Mouse (Mus musculus) hindbrain, embryonic 12.5 days (tissue): ENCODE measurements around the gene Ptprt. TPM values are rescaled to one million over a fixed set of nuclear protein-coding genes. Genes with fewer than 3 reads are reported as not detected.
A peak's percentile ranks its signal among the peaks of the same experiment; 100 is the strongest.

ENCODE experiments used
- ATAC-seq: fragments of 200-750 bp; cut with Nextera tagmentation; 2 replicates; pipeline ENCODE4 v1.8.0; 2017; ENCODE audit warnings: moderate TSS enrichment; ENCODE audit not compliant: low FRiP score
- H3K27ac ChIP-seq: fragments of 300-500 bp; sonication (generic); 2 replicates; pipeline ENCODE4 v1.5.1; 2016; ENCODE audit warnings: mild to moderate bottlenecking
- H3K27me3 ChIP-seq: fragments of 300-500 bp; sonication (generic); 2 replicates; pipeline ENCODE4 v1.6.1; 2016; ENCODE audit warnings: mild to moderate bottlenecking
- H3K36me3 ChIP-seq: fragments of 300-500 bp; sonication (generic); 2 replicates; pipeline ENCODE4 v1.6.1; 2016; ENCODE audit warnings: mild to moderate bottlenecking
- H3K4me1 ChIP-seq: fragments of 300-500 bp; sonication (generic); 2 replicates; pipeline ENCODE4 v1.6.1; 2016
- H3K4me2 ChIP-seq: fragments of 300-500 bp; sonication (generic); replicated peaks from 2 replicates; pipeline ENCODE4 v1.6.1; 2016; ENCODE audit warnings: mild to moderate bottlenecking
- H3K4me3 ChIP-seq: fragments of 300-500 bp; sonication (generic); 2 replicates; pipeline ENCODE4 v1.5.1; 2016; ENCODE audit warnings: mild to moderate bottlenecking
- H3K9ac ChIP-seq: fragments of 300-500 bp; sonication (generic); 2 replicates; pipeline ENCODE4 v1.6.1; 2016; ENCODE audit warnings: mild to moderate bottlenecking, moderate library complexity
- H3K9me3 ChIP-seq: fragments of 300-500 bp; sonication (generic); replicated peaks from 2 replicates; pipeline ENCODE4 v1.6.1; 2016; ENCODE audit warnings: mild to moderate bottlenecking
- WGBS: fragments of 180-500 bp; shearing (Covaris S2); methylation state at CpG from one replicate; pipeline ENCODE4 v1.1.7; 2016; 5-methylcytosine and 5-hydroxymethylcytosine counted together
- polyA plus RNA-seq: library from polyadenylated mRNA; unstranded; fragments of >200 nt; fragmentation: Nextera tagmentation; extraction: Ambion mirVana; gene quantifications from 2 replicates; pipeline ENCODE4 v1.2.1, GENCODE M21; 2016

Gene Ptprt
- polyA plus RNA-seq, 1 experiment from 2014 or later, result 4.5 TPM

DNA sequence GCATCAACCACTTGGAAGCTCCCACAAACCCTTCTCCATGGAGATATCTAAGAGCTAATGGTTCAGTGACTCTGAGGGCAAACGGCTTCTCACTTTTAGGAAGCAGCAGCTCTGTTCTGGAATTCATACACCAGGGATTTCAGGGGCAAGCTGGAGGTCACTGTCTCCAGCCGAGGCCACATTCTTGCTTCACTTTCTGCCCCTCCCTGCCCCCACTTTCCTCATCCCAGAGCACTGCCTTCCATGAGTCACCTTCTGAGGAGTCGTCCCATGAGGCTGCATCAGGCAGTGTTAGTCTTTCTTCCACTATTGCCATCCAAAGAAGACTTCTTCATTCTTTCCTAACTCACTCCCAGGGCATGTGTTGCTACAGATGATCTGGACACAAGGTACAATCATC, 162.8 kb downstream of the Ptprt start:
- Histone ChIP-seq H3K36me3 (no peaks in the 10 kb centered on the region), H3K4me2 (no peak overlapping the region), H3K4me1 (no peaks in the 10 kb centered on the region), H3K27me3 (no peaks in the 10 kb centered on the region), H3K9me3 (no peaks in the 10 kb centered on the region), H3K27ac (no peak overlapping the region), H3K9ac (no peak overlapping the region), H3K4me3 (no peak overlapping the region)
- WGBS, result 58% methylated on average over 3 of the region's 3 CpGs
- no peak for ATAC-seq

- Histone ChIP-seq H3K36me3 (no peaks in the 10 kb centered on the region), H3K9me3 (no peaks in the 10 kb centered on the region), H3K4me1 (no peaks in the 10 kb centered on the region), H3K27ac (no peak overlapping the region), H3K4me2 (no peak overlapping the region), H3K4me3 (no peak overlapping the region), H3K27me3 (no peaks in the 10 kb centered on the region), H3K9ac (no peak overlapping the region)
- ATAC-seq, result no peak
These were observed 176.9 kb downstream of the Ptprt start for GRCm38 (mm10) chr2:162484036-162484435.

- Histone ChIP-seq H3K27ac (no peak overlapping the region), H3K9ac (no peak overlapping the region), H3K27me3 (no peaks in the 10 kb centered on the region), H3K4me3 (no peak overlapping the region), H3K9me3 (no peaks in the 10 kb centered on the region), H3K4me1 (no peaks in the 10 kb centered on the region), H3K4me2 (no peak overlapping the region), H3K36me3 (no peaks in the 10 kb centered on the region)
- 66% methylated on average over 1 of the region's 1 CpGs for WGBS
- no peak for ATAC-seq
These were observed 217.8 kb downstream of the Ptprt start for GRCm38 (mm10) chr2:162443106-162443505.

DNA sequence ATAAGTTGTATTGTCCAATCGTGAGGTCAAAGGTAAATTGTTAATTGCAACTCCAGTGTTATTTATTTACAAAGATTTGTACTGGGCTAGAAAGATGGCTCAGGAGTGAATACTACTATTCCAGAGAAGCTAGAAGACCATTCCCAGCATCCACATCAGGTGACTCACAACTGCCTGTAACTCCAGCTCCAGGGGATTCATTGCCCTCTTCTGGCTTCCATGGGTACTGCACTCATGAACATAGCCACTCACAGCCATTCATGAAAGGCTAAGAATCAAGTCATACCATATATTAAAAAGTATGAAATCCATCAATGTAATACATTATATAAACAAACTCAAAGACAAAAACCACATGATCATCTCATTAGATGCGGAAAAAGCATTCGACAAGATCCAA, 224.3 kb downstream of the Ptprt start:
- H3K9ac ChIP-seq, result no peak overlapping the region
- WGBS, result 98% methylated on average over 3 of the region's 3 CpGs
- H3K4me1 ChIP-seq, result no peaks in the 10 kb centered on the region
- H3K27me3 ChIP-seq, result no peaks in the 10 kb centered on the region
- H3K36me3 ChIP-seq, result no peaks in the 10 kb centered on the region
- H3K27ac ChIP-seq, result no peak overlapping the region
- no peak for ATAC-seq
- no peak overlapping the region for H3K4me3 ChIP-seq
- no peak overlapping the region for H3K4me2 ChIP-seq
- H3K9me3 ChIP-seq, result no peaks in the 10 kb centered on the region

DNA sequence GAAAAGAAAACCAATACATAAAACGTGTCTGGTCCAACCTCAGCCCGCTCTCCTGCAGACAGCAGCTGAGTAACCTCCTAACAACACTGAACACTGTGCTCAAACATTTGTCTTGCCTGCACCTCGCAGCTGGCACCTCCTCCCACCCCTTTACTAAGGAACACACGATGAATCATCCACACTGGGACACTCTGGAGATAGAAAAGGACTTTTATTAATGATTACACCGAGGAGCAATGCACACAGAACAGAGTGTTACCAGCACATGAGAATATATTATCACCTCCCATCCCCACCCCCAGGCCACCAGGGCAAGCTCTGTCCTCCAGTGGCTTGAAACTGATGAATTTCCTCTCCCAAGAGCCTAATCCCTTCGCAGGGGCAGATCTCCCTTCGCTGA, 230.8 kb downstream of the Ptprt start:
- Histone ChIP-seq H3K4me3 (no peak overlapping the region), H3K9ac (no peak overlapping the region), H3K4me1 (no peaks in the 10 kb centered on the region), H3K9me3 (no peaks in the 10 kb centered on the region), H3K4me2 (no peak overlapping the region), H3K36me3 (no peaks in the 10 kb centered on the region), H3K27me3 (no peaks in the 10 kb centered on the region), H3K27ac (no peak overlapping the region)
- WGBS, result 68% methylated on average over 7 of the region's 7 CpGs
- ATAC-seq, result no peak

GRCm38 (mm10) chr2:162426114-162426513, 234.8 kb downstream of the Ptprt start:
- no peak overlapping the region for H3K4me3 ChIP-seq
- no peaks in the 10 kb centered on the region for H3K9me3 ChIP-seq
- no peak overlapping the region for H3K27ac ChIP-seq
- 78% methylated on average over 8 of the region's 8 CpGs for WGBS
- no peaks in the 10 kb centered on the region for H3K27me3 ChIP-seq
- no peaks in the 10 kb centered on the region for H3K36me3 ChIP-seq
- no peak overlapping the region for H3K9ac ChIP-seq
- ATAC-seq, result no peak
- H3K4me1 ChIP-seq, result no peaks in the 10 kb centered on the region
- no peak overlapping the region for H3K4me2 ChIP-seq

GRCm38 (mm10) chr2:162418181-162418580, 242.8 kb downstream of the Ptprt start:
- no peak overlapping the region for H3K27ac ChIP-seq
- no peaks in the 10 kb centered on the region for H3K27me3 ChIP-seq
- no peaks in the 10 kb centered on the region for H3K9me3 ChIP-seq
- no peak for ATAC-seq
- H3K4me3 ChIP-seq, result no peak overlapping the region
- H3K9ac ChIP-seq, result no peak overlapping the region
- H3K4me2 ChIP-seq, result no peak overlapping the region
- H3K4me1 ChIP-seq, result no peaks in the 10 kb centered on the region; the same call in 1 of the 2 replicates
- H3K36me3 ChIP-seq, result no peaks in the 10 kb centered on the region
- WGBS, result 89% methylated on average over 3 of the region's 3 CpGs

DNA sequence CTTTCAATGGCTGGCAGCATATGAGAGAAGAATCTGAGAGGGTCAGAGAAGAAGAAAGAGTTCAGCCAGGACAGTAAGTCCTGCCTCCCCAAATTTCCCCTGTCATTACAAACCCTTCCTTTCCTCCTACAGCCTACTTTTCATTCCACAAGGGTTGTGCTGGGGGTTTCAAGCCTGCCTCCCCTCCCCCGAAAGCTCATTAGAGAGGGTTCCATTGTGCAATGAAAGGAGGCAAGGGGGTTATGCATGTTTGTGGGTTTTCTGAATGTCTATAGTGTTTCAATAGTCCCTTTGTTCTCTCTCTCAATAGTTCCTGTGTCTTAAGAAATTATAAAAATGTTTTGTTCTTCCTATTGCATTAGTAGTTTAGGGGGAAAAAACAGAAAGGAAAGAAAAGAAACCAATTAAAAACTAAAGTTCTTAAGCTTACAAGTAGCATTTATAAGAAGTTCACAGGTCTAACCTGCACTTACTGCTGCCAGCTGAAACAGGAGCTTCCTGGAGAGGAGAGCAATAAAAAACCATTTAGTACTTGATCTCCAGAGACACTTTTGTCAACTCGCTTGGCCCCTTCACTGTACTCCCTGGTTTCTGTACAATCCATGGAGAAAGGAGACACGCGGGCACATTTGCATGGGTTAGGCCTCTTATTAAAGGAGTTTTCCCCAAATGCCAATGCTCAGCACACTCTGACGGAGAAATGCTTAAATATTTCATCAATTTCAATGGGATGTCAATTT, 247.7 kb downstream of the Ptprt start:
- peaks cover 9% of the 10 kb centered on the region; the same call in 1 of the 2 replicates for H3K4me1 ChIP-seq
- ATAC-seq, result peak; percentile 81
- no peak overlapping the region for H3K9ac ChIP-seq
- no peaks in the 10 kb centered on the region for H3K9me3 ChIP-seq
- H3K4me2 ChIP-seq, result no peak overlapping the region
- H3K27me3 ChIP-seq, result no peaks in the 10 kb centered on the region
- no peak overlapping the region for H3K4me3 ChIP-seq
- no peaks in the 10 kb centered on the region for H3K36me3 ChIP-seq
- H3K27ac ChIP-seq, result no peak overlapping the region
- WGBS, result 35% methylated on average over 5 of the region's 5 CpGs

- Histone ChIP-seq H3K4me1 (peaks cover 9% of the 10 kb centered on the region; the same call in 1 of the 2 replicates), H3K27ac (no peak overlapping the region), H3K9ac (no peak overlapping the region), H3K27me3 (no peaks in the 10 kb centered on the region), H3K4me2 (no peak overlapping the region), H3K36me3 (no peaks in the 10 kb centered on the region), H3K4me3 (no peak overlapping the region), H3K9me3 (no peaks in the 10 kb centered on the region)
- WGBS, result 84% methylated on average over 4 of the region's 4 CpGs
- ATAC-seq, result no peak
These were observed 249.9 kb downstream of the Ptprt start for GRCm38 (mm10) chr2:162411014-162411413.

DNA sequence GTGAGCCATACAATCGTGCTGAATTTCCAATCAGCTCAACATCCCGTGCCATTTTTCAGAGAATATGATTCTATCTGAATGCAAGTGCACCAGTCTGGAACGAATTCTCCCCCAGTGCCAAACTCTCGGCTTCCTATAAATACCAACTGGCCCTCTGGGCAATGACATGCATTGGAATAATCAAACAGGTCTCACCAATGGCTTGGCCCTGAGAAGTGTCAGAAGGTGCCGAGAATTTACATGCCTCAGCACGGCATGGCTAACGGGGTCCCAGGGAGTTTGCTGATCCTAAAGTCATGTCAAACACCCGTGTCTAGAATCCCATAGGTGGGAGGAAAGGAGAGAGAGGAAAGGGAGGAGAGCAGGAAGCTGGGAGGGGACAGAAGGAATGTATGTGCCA, 251.7 kb downstream of the Ptprt start:
- no peak overlapping the region for H3K4me3 ChIP-seq
- H3K4me2 ChIP-seq, result no peak overlapping the region
- ATAC-seq, result no peak
- H3K27ac ChIP-seq, result no peak overlapping the region
- H3K9ac ChIP-seq, result no peak overlapping the region
- no peaks in the 10 kb centered on the region for H3K9me3 ChIP-seq
- H3K36me3 ChIP-seq, result no peaks in the 10 kb centered on the region
- H3K4me1 ChIP-seq, result peaks cover 9% of the 10 kb centered on the region; the same call in 1 of the 2 replicates
- 80% methylated on average over 8 of the region's 8 CpGs for WGBS
- no peaks in the 10 kb centered on the region for H3K27me3 ChIP-seq

DNA sequence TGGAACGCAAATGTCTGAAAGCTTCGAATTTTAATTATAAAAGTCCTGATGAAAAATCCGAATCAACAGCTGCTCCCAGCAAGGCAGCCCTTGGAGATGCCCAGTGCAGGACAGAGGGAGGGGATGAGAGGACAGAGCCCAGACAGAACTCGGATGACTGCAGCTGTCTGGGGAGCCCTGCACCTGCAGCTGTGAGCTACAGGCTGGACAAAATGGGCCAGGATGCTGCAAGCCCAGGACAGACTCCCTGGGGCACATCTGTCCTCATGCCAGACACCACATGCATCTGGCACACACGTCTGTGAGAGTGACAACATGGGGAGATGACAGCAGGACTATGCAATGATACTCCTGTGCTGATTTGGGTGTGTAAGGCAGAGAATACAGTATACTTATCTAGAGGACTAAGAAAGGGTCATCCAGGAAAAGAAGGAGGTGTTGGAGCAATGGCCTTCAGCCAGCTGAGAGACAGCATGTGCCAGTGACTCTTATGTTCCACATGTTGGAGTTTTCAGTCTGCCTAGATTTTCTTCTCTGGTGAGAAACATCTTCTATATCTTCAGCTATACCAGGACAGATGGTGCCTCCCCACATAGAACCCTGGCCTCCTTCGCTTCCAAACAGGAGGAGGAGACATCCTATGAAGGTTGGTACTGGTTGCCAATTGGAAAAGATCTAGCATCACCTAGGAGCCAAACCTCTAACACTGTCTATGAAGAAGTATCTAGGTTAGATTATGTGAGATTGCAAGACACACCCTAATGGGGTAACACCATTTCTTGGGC, 259.4 kb downstream of the Ptprt start:
- Histone ChIP-seq H3K4me3 (no peak overlapping the region), H3K36me3 (no peaks in the 10 kb centered on the region), H3K4me2 (no peak overlapping the region), H3K9ac (no peak overlapping the region), H3K27ac (no peak overlapping the region), H3K9me3 (no peaks in the 10 kb centered on the region), H3K27me3 (no peaks in the 10 kb centered on the region), H3K4me1 (peaks cover 5% of the 10 kb centered on the region; the same call in 1 of the 2 replicates)
- 65% methylated on average over 6 of the region's 6 CpGs for WGBS
- no peak for ATAC-seq

DNA sequence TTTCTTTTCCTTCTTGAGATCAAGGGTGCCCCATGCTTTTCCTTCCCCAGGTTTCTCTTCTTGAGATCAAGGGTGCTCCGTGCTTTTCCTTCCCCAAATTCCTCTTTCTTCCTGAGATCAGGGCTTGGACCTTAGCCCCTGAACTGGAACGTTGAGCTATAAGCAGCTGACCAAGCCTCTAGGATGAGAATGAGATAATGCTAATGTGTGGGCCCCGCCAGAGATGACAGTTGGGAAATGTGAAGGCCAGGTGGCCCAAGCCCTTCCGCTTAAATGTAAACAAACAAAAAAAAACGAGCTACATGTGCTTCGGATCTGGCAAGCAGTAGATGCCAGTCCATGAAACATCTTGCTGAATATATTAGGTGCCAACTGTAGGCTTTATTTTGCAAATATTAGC, 266.3 kb downstream of the Ptprt start:
- Histone ChIP-seq H3K9me3 (no peaks in the 10 kb centered on the region), H3K4me3 (no peak overlapping the region)
- no peak for ATAC-seq

GRCm38 (mm10) chr2:162391834-162392233, 269.1 kb downstream of the Ptprt start:
- no peak for ATAC-seq
- WGBS, result 54% methylated on average over 4 of the region's 4 CpGs
- Histone ChIP-seq H3K9me3 (no peaks in the 10 kb centered on the region), H3K4me3 (no peak overlapping the region), H3K4me1 (no peaks in the 10 kb centered on the region), H3K36me3 (no peaks in the 10 kb centered on the region), H3K9ac (no peak overlapping the region), H3K27me3 (no peaks in the 10 kb centered on the region), H3K27ac (no peak overlapping the region), H3K4me2 (no peak overlapping the region)

More for the DNA sequence above, 266.3 kb downstream of the Ptprt start:
- Histone ChIP-seq H3K4me2 (no peak overlapping the region), H3K9ac (no peak overlapping the region), H3K27ac (no peak overlapping the region), H3K27me3 (no peaks in the 10 kb centered on the region), H3K4me1 (peaks cover 3% of the 10 kb centered on the region; the same call in 1 of the 2 replicates), H3K36me3 (no peaks in the 10 kb centered on the region)
- WGBS, result 79% methylated on average over 6 of the region's 6 CpGs
